Mouse (Mus musculus) brain, embryonic 14.5 days (tissue): ENCODE data around the gene Atf3. TPM values are rescaled to one million over a fixed set of nuclear protein-coding genes. Genes with fewer than 3 reads are reported as not detected.

ENCODE experiments used
- DNase-seq: peaks from one replicate; pipeline ENCODE4 v3.0.0-alpha.2; 2011; ENCODE audit warnings: low read depth
- CTCF ChIP-seq: fragments of 200-500 bp; IDR thresholded peaks from 2 replicates; pipeline ENCODE4 v1.5.1; 2012; ENCODE audit warnings: inconsistent platforms, mild to moderate bottlenecking, moderate library complexity, borderline replicate concordance; ENCODE audit not compliant: insufficient read depth, insufficient read length; ENCODE audit errors: extremely low read depth
- POLR2A ChIP-seq: fragments of 200-500 bp; IDR thresholded peaks from 2 replicates; pipeline ENCODE4 v1.6.1; 2012; ENCODE audit warnings: mild to moderate bottlenecking, inconsistent platforms, borderline replicate concordance; ENCODE audit not compliant: poor library complexity, insufficient read depth, insufficient read length, severe bottlenecking; ENCODE audit errors: extremely low read depth
- polyA plus RNA-seq: library from polyadenylated mRNA; depleted of rRNA; stranded (reverse); fragments of >200 nt; gene quantifications from 2 replicates; pipeline ENCODE4 v1.2.3, GENCODE M21; 2012

Atf3 gene
- polyA plus RNA-seq, 1 experiment: 1.5 TPM

- TF ChIP-seq POLR2A (no peak), CTCF (no peak)
These were observed 32.0 kb downstream of the Atf3 start for GRCm38 (mm10) chr1:191185761-191186385.

DNA sequence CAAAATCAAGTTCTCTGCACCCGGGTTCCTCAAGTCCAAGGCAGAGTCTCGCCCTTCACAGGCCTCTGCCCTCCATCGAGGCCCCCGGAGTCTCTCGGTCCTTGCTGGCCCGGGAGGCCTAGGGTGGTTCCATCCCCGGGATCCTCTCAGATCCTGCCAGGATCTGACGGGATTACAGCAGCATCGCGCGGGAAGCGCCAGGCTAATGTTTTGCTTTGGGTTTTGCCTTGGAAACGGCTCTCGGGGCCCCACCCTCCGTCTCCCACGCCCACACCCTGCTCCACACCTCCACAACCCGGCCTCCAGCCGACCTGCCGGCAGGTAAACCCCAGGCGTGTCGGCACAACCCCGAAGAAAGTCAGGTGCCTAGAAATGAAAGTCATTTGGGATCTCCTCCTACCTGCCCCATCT lies 33.0 kb downstream of the Atf3 start:
- DNase-seq: no peak
- TF ChIP-seq POLR2A (no peak), CTCF (no peak)

More at GRCm38 (mm10) chr1:191185761-191186385, 32.0 kb downstream of the Atf3 start:
- peak; percentile 27 for DNase-seq

DNA sequence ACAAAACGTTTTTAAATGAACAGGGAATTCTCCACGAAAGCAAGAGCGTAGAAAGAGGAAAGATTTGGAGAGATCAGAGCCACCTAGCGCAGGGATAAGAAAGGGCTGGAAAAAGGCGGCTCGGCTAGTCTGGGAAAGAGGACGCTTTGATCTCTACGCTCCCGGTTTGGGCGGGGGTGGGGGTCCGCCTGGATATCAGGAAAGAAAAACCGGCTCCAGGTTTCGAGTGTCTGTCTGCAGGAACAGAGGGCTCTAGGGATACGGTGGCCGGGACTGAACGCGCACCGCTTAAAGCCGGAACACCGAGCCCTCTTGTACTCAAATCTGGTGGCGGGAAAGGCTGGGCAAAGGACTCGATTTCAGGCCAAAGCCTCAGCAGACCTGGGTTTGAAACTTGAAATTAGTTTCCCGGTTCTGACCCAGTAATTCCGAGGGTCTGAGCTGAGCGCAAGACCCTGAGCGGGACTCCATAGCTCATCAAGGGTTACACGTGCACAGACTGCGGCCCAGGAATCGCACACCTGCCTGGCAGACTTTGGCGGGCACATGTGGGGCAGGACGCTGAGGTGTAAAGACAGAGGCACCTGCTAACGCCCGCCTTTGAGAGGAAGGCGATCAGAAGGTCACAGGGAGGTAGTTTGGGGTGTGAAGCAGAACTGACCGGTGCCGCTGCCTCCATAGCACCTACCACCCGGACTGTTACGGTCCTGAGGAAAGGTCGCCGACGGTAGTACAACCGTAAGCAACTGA lies 33.6 kb downstream of the Atf3 start:
- TF ChIP-seq POLR2A (no peak), CTCF (peak; percentile 23; the same call in 1 of the 2 replicates)
- DNase-seq: peak; percentile 61

DNA sequence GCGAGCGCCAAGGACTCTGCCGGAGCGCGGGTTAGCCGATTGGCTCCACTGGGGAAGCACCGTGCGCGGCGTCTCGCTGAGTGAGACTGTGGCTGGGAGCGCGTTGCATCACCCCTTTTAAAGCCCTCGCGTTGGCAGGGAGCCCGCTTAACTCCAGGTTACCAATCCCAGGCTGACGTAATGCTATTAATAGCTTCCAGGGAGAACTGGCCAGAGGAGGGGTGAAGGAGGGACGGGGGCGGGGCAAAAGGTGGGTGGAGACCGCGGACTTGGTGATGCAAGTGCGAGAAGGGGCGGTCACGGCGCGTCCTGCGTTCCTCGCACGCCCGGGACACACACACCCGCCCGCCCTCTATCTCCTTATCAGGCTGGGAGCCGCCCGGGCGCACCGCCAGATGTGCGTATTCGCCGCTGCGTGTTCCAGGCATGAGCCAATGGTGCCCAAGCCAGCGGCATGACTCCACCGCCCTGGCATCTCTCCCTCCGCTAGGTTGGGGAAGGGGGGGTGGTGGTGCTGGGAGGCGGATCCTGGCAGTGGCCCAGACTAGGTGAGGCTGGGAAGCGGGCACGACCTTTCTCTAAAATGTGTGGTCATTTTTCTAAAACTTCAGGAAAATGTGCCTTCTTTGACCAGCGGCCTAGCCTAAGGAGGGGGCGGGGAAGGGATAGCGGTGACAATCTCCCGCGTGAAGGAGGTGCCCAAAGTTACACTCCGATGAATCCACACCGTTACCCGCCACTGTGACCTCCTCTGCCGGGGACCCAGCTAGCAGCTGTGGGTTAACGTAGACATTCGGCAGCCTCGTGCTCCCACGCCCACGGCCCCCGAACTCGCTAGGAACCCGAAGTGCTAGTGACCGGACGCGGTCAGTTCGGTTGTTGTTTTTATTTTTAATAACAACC lies 34.4 kb downstream of the Atf3 start:
- peak; percentile 95 for DNase-seq
- TF ChIP-seq POLR2A (0 out of 2 replicates have a peak, but pooled peaks have one; percentile 50), CTCF (no peak)

DNA sequence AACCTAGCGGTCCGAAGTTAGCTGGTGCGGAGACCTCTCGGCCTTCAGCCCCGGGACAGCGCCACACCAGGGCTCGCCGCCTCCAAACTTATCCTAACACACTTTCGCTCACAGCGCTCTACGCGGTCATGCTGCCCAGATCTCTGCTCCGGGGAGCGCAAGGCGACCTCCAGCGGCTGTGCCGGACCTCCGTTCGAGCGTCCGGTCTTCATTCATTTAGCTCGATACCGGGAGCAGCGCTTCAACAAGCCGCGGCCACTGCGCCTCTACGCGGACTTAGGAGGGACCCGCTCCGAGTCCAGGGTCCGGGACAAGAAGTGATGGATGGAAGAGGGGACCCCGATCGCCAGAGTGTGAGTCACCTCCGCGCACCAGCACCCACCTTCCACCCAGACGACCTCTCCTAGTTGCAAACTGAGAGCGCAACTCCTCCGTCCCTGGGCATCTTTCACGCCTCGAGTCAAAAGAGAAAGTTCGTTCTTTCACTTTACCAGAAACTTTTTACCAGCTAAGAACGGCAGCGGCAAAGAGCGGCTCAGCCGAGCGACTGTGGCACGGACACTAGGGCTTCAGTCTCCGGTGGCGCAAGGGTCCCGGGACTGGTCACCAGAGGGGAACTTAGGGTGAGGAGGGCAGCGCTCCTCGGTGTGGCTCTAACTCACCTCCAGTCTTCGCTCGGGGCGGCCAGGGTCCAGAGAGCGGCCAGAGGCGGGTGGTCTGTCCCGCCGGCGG lies 35.2 kb downstream of the Atf3 start:
- TF ChIP-seq POLR2A (no peak), CTCF (no peak; the same call in 1 of the 2 replicates)
- DNase-seq: peak; percentile 69

DNA sequence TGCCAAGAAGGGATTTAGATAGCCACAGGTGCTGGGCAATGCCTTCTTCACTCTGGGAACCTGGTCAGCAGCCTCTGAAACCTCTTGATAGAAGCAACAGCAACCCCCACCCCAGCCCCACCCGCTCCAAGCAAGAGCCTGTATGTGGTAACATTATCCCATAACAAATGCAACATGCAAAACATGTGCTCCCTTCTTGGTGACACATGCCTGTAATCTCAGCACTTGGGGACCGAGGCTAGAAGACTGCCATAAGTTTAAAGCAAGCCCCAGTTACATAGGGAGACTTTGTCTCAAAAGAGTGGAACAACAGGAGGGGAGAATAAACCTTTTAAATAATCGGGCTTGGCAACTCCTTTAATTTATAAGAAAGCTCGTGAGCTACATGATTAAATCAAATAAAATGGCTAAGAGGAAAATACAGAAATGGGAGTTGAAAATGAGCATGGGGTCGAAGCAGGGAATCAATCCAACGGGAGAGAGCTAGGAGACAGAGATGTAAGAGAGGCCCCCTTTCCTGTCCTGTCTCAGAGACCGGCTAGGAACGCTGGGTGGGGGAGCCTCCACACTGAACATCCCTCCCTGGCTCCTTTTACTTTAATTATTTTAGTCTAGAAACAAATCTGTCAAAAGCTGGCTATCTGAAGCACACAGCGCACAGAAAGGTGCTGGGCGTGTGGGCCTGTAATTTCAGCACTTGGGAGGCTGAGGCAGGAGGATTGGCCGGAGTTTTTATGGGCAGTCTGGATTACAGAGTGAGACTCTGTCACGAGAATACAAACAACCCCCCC lies 36.2 kb downstream of the Atf3 start:
- no peak for TF ChIP-seq POLR2A
- TF ChIP-seq CTCF: no peak
- DNase-seq: no peak

- no peak for DNase-seq
- TF ChIP-seq POLR2A (no peak), CTCF (no peak)
These were observed 37.4 kb downstream of the Atf3 start for GRCm38 (mm10) chr1:191180397-191180796.

DNA sequence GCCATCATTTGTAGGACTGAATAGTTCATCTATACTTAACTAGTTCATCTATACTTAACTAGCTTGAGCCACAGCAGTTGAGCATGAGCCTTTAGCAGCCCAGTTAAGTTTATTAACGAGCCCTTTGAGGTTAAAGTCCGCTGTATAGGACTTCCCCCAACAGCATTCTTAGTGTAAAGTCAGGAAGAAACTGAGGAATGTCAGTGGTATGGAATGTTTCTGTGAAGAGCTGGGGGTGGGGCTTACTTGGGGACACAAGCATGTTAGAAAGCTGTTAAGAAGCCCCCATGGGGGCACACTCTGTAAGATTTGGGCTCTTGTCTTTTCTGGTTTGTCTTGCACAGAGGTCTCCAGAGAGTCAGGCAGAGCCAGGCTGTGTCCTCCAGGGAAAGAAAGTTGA lies 38.0 kb downstream of the Atf3 start:
- DNase-seq: no peak
- TF ChIP-seq POLR2A (no peak), CTCF (no peak)

DNA sequence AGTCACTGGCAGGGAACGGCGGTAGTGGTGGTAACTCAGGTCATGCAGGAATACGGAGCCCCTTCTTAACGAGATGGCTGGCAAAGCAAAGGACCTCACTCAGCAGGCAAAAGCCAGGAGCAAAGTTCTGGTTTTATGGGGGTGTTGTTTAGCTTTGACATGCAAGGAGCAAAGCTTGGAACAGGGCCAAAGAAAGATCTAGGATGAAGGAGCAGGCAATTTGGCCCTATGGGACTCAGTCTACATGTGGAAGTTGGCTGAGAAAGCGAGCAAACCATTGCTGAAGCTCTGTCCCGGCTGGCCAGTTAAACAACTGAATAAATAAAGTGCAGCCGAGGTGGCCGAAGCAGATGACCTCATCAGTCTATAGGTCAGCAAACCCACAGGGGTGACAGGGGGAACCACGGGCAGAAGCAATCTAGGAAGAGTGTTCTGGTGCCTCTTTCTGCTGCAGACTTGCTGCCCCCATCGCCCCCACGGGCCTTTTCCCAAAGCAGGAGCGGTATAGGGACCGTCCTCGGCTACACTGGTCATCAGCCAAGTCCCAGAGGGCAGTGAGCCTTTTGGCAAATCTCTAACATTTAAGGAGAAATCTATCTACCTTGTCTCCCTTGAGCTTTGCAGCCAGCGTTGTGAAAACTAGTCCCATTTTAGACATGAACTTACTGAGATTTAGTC lies 39.2 kb downstream of the Atf3 start:
- TF ChIP-seq POLR2A (no peak), CTCF (no peak)
- peak; percentile 37 for DNase-seq

GRCm38 (mm10) chr1:191176887-191177286 lies 41.0 kb downstream of the Atf3 start:
- TF ChIP-seq CTCF: no peak
- no peak for TF ChIP-seq POLR2A
- DNase-seq: no peak

DNA sequence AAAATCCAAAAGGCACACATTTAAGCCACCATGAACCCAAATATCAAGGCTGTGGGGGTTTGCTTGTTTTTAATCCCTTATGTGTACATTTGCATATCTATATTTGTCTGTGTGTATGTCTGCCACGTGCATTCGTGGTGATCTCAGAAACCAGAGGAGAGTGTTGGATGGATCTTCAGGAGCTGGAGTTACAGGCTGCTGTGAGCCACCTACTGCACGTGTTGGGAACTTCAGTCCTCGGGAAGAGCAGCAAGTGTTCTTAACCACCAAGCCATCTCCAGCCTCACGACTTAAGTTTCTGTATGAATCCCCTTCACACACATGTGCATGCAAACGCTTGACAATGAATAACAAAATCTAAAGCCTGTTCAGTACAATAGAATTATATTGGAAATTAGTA lies 45.4 kb downstream of the Atf3 start:
- peak; percentile 72 for DNase-seq
- TF ChIP-seq POLR2A (no peak), CTCF (peak; percentile 64)
